Mouse (Mus musculus) embryo, embryonic 9.5 days (tissue): ENCODE data around the gene Sdk2.

Experiments used
- DNase-seq: peaks from one replicate; pipeline ENCODE4 v3.0.0-alpha.2; 2017; ENCODE audit errors: extremely low spot score

The Sdk2 gene

GRCm38 (mm10) chr11:113991886-113992285 is 75.0 kb downstream of the Sdk2 start:
- no peak for DNase-seq

GRCm38 (mm10) chr11:113990466-113990865 is 76.4 kb downstream of the Sdk2 start:
- peak; percentile 84 for DNase-seq

GRCm38 (mm10) chr11:113990065-113990464 is 76.8 kb downstream of the Sdk2 start:
- DNase-seq: no peak

- DNase-seq: no peak
Measured at GRCm38 (mm10) chr11:113985826-113986416, 80.9 kb downstream of the Sdk2 start.

GRCm38 (mm10) chr11:113981732-113982503 is 84.9 kb downstream of the Sdk2 start:
- no peak for DNase-seq

GRCm38 (mm10) chr11:113981088-113981487 is 85.8 kb downstream of the Sdk2 start:
- DNase-seq: no peak

- DNase-seq: no peak
Measured at GRCm38 (mm10) chr11:113978318-113978717, 88.5 kb downstream of the Sdk2 start.

GRCm38 (mm10) chr11:113975667-113975970 is 91.2 kb downstream of the Sdk2 start:
- no peak for DNase-seq

- DNase-seq: no peak
Measured at GRCm38 (mm10) chr11:113974876-113975666, 91.8 kb downstream of the Sdk2 start.

- no peak for DNase-seq
Measured at GRCm38 (mm10) chr11:113972517-113972872, 94.4 kb downstream of the Sdk2 start.

GRCm38 (mm10) chr11:113971609-113972516 is 95.0 kb downstream of the Sdk2 start:
- no peak for DNase-seq

- no peak for DNase-seq
Measured at GRCm38 (mm10) chr11:113970026-113970425, 96.8 kb downstream of the Sdk2 start.

GRCm38 (mm10) chr11:113965214-113965613 is 101.6 kb downstream of the Sdk2 start:
- DNase-seq: no peak

GRCm38 (mm10) chr11:113962751-113963150 is 104.1 kb downstream of the Sdk2 start:
- no peak for DNase-seq

GRCm38 (mm10) chr11:113951616-113951988 is 115.2 kb downstream of the Sdk2 start:
- DNase-seq: no peak

GRCm38 (mm10) chr11:113950904-113951615 is 115.8 kb downstream of the Sdk2 start:
- DNase-seq: no peak

GRCm38 (mm10) chr11:113948676-113949075 is 118.2 kb downstream of the Sdk2 start:
- DNase-seq: no peak

GRCm38 (mm10) chr11:113942101-113942735 is 124.6 kb downstream of the Sdk2 start:
- DNase-seq: no peak

- DNase-seq: no peak
Measured at GRCm38 (mm10) chr11:113933678-113934077, 133.2 kb downstream of the Sdk2 start.

GRCm38 (mm10) chr11:113932909-113933308 is 133.9 kb downstream of the Sdk2 start:
- DNase-seq: no peak

GRCm38 (mm10) chr11:113931701-113932100 is 135.1 kb downstream of the Sdk2 start:
- no peak for DNase-seq
